Mouse (Mus musculus): ENCODE measurements at regions not wholly inside any gene's neighbourhood (a gene's known extent, or its start where the extent isn't known, plus 50 kb on each side); places are given as distances from the start of the nearest gene placed in this dataset.

GRCm38 (mm10) chr15:59725881-59726280 lies 290.5 kb downstream of the 4933412E24Rik start:
- no peak for TF ChIP-seq POLR2A (IDR thresholded peaks at IDR 0.05; ENCODE audit: borderline replicate concordance, extremely low read depth, low read depth, low read length)
- TF ChIP-seq CTCF (IDR thresholded peaks at IDR 0.05; ENCODE audit: insufficient read depth, low read length), result no peak

Measured in lung, adult 2 months (tissue).